Mouse (Mus musculus) olfactory bulb, adult 2 months (tissue): Measurements from ENCODE around the gene Zfp536.

ENCODE experiments used
- CTCF ChIP-seq: fragments of 200-500 bp; IDR thresholded peaks from 2 replicates; pipeline ENCODE4 v1.5.1; 2012; ENCODE audit warnings: low read depth, mild to moderate bottlenecking, low read length, moderate library complexity; ENCODE audit not compliant: insufficient read depth
- POLR2A ChIP-seq: fragments of 200-500 bp; IDR thresholded peaks from 2 replicates; pipeline ENCODE4 v1.6.1; 2012; ENCODE audit warnings: mild to moderate bottlenecking, low read depth, low read length, moderate library complexity; ENCODE audit not compliant: insufficient read depth

- TF ChIP-seq POLR2A (no peak), CTCF (no peak)
These were observed 224.6 kb downstream of the Zfp536 start for GRCm38 (mm10) chr7:37548805-37549204.
